Mouse (Mus musculus): ENCODE measurements at regions not wholly inside any gene's neighbourhood (a gene's known extent, or its start where the extent isn't known, plus 50 kb on each side); places are given as distances from the start of the nearest gene placed in this dataset.

DNA sequence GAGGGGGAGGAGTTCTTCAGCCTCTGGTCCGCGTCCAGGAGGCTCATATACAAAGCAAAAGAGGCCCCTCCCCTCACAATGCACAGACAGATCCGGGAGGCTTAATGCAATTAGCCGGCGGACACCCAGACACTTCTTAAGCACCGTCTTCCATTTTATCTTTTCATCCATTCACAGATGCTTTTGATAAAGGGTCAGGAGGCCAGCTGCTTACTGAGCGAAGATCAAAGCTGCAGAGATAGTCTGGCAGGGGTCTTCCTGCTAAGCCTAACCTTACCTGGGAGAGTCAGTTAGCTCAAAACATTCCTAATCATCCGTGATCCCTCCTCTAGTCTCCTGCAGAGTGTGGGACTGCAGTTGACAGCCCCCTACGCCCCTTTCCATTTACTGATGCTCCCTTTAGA, 361.1 kb upstream of the Tmpo start:
- TF ChIP-seq CTCF (IDR thresholded peaks at IDR 0.05; ENCODE audit: low read depth, low read length) (no peak), POLR2A (IDR thresholded peaks at IDR 0.05; ENCODE audit: insufficient read depth, low read length) (no peak)

All from ES-Bruce4 (cell line).